Mouse (Mus musculus) liver (tissue): ENCODE data around the gene Gm13420.
"Not testable (repeated sequence)": the region's sequence is repeated elsewhere in the genome, so short reads cannot be mapped to it uniquely, and the experiment has no call there.

Source experiments
- DNase-seq: peaks from one replicate; pipeline ENCODE4 v3.0.0-alpha.2; 2020; ENCODE audit warnings: mixed read lengths

Gm13420 gene

GRCm38 (mm10) chr2:29737209-29737925 lies 14.1 kb downstream of the Gm13420 start:
- no peak for DNase-seq

GRCm38 (mm10) chr2:29735708-29736107 lies 15.8 kb downstream of the Gm13420 start:
- DNase-seq = no peak

- DNase-seq = no peak
These were observed 18.1 kb downstream of the Gm13420 start for GRCm38 (mm10) chr2:29733348-29733747.

GRCm38 (mm10) chr2:29732559-29732958 lies 18.9 kb downstream of the Gm13420 start:
- DNase-seq = no peak

GRCm38 (mm10) chr2:29731545-29731944 lies 19.9 kb downstream of the Gm13420 start:
- DNase-seq = peak; percentile 49

- DNase-seq = no peak
These were observed 22.0 kb downstream of the Gm13420 start for GRCm38 (mm10) chr2:29729500-29729899.

GRCm38 (mm10) chr2:29724664-29725365 lies 26.7 kb downstream of the Gm13420 start:
- no peak for DNase-seq

GRCm38 (mm10) chr2:29723132-29723531 lies 28.4 kb downstream of the Gm13420 start:
- DNase-seq = no peak

GRCm38 (mm10) chr2:29718581-29718980 lies 32.9 kb downstream of the Gm13420 start:
- DNase-seq = no peak

GRCm38 (mm10) chr2:29716691-29717090 lies 34.8 kb downstream of the Gm13420 start:
- peak; percentile 55 for DNase-seq

- no peak for DNase-seq
These were observed 35.3 kb downstream of the Gm13420 start for GRCm38 (mm10) chr2:29716143-29716542.

GRCm38 (mm10) chr2:29714127-29714526 lies 37.4 kb downstream of the Gm13420 start:
- DNase-seq = no peak

- DNase-seq = no peak
These were observed 38.0 kb downstream of the Gm13420 start for GRCm38 (mm10) chr2:29713501-29713900.

GRCm38 (mm10) chr2:29711877-29712276 lies 39.6 kb downstream of the Gm13420 start:
- no peak for DNase-seq

- no peak for DNase-seq
These were observed 40.4 kb downstream of the Gm13420 start for GRCm38 (mm10) chr2:29711038-29711437.

- not testable (repeated sequence) for DNase-seq
These were observed 43.3 kb downstream of the Gm13420 start for GRCm38 (mm10) chr2:29708209-29708608.

GRCm38 (mm10) chr2:29707731-29708130 lies 43.8 kb downstream of the Gm13420 start:
- peak; percentile 39 for DNase-seq

- DNase-seq = no peak
These were observed 44.5 kb downstream of the Gm13420 start for GRCm38 (mm10) chr2:29706726-29707620.

- DNase-seq = no peak
These were observed 46.0 kb downstream of the Gm13420 start for GRCm38 (mm10) chr2:29705493-29705892.

GRCm38 (mm10) chr2:29703104-29704081 lies 48.1 kb downstream of the Gm13420 start:
- no peak for DNase-seq

GRCm38 (mm10) chr2:29702189-29702588 lies 49.3 kb downstream of the Gm13420 start:
- DNase-seq = no peak

GRCm38 (mm10) chr2:29701393-29701792 lies 50.1 kb downstream of the Gm13420 start:
- DNase-seq = no peak
